Mouse (Mus musculus) ES-E14 (cell line): ENCODE measurements around the gene Fam168a. TPM values are rescaled to one million over a fixed set of nuclear protein-coding genes. Genes with fewer than 3 reads are reported as not detected.
A peak's percentile ranks its signal among the peaks of the same experiment; 100 is the strongest.

Experiments used
- DNase-seq: peaks from one replicate; pipeline ENCODE4 v3.0.0-alpha.2; 2013; ENCODE audit warnings: low read depth, low spot score
- H3K27ac ChIP-seq: 2 replicates; pipeline ENCODE4 v1.5.1; 2012; ENCODE audit warnings: low read depth, mild to moderate bottlenecking, low read length, moderate library complexity, mixed read lengths; ENCODE audit not compliant: poor library complexity, insufficient read depth, severe bottlenecking
- H3K36me3 ChIP-seq: 2 replicates; pipeline ENCODE4 v1.6.1; 2012; ENCODE audit warnings: mild to moderate bottlenecking, low read length, moderate library complexity, mixed read lengths; ENCODE audit not compliant: control insufficient read depth, poor library complexity, insufficient read depth, severe bottlenecking
- H3K4me1 ChIP-seq, 2 experiments: fragments of 150-350 bp in 1 of 2; sonication (generic) in 1 of 2; 2 replicates each; pipeline ENCODE4 v1.6.1; 2012; ENCODE audit warnings: low read length in 2 of 2, mild to moderate bottlenecking in 1 of 2, mixed read lengths in 1 of 2; ENCODE audit not compliant: control insufficient read depth in 2 of 2, insufficient read depth in 2 of 2, poor library complexity in 1 of 2
- H3K4me3 ChIP-seq, 2 experiments: fragments of 150-350 bp in 1 of 2; sonication (generic) in 1 of 2; 2 replicates each; pipeline ENCODE4 v1.5.1; 2012; ENCODE audit warnings: low read length in 2 of 2, low read depth in 1 of 2, mild to moderate bottlenecking in 1 of 2, mixed read lengths in 1 of 2; ENCODE audit not compliant: insufficient read depth in 1 of 2, poor library complexity in 1 of 2, severe bottlenecking in 1 of 2
- H3K9ac ChIP-seq: 2 replicates; pipeline ENCODE4 v1.6.1; 2012; ENCODE audit warnings: low read depth, mild to moderate bottlenecking, low read length, mixed read lengths; ENCODE audit not compliant: poor library complexity, insufficient read depth, severe bottlenecking
- H3K9me3 ChIP-seq: fragments of 150-350 bp; sonication (generic); 2 replicates; pipeline ENCODE4 v1.6.1; 2012; ENCODE audit warnings: low read depth, mild to moderate bottlenecking, low read length; ENCODE audit not compliant: control insufficient read depth, insufficient read depth
- CHD2 ChIP-seq: IDR thresholded peaks from 2 replicates; pipeline ENCODE4 v1.6.1; 2014; ENCODE audit warnings: mild to moderate bottlenecking, low read depth, low read length, inconsistent platforms
- HCFC1 ChIP-seq: IDR thresholded peaks from 2 replicates; pipeline ENCODE4 v1.6.1; 2012; ENCODE audit warnings: low read length, inconsistent platforms, borderline replicate concordance; ENCODE audit not compliant: insufficient read depth
- MAFK ChIP-seq: IDR thresholded peaks from 2 replicates; pipeline ENCODE4 v1.6.1; 2014; ENCODE audit warnings: mild to moderate bottlenecking, low read depth, low read length, inconsistent platforms; ENCODE audit not compliant: insufficient read depth
- ZC3H11A ChIP-seq: IDR thresholded peaks from 2 replicates; pipeline ENCODE4 v1.6.1; 2012; ENCODE audit warnings: low read depth, mild to moderate bottlenecking, inconsistent platforms, low read length, borderline replicate concordance
- ZNF384 ChIP-seq: IDR thresholded peaks from 2 replicates; pipeline ENCODE4 v1.6.1; 2012; ENCODE audit warnings: low read depth, low read length, inconsistent platforms
- in situ Hi-C, 2 experiments: fragments of 600-800 bp; cut with MboI; formaldehyde crosslinking; loops; one replicate each; pipeline ENCODE4 v1.15.1; 2025; ENCODE audit warnings: low sequenced_read_pairs in 2 of 2, inconsistent platforms in 1 of 2; ENCODE audit not compliant: unreplicated experiment in 2 of 2
- total RNA-seq: library from RNA; depleted of rRNA; stranded (reverse); fragments of 300-350 nt; gene quantifications from 2 replicates; pipeline ENCODE4 v1.2.3, GENCODE M21; 2012

The Fam168a gene
- total RNA-seq, 1 experiment, result 21.1 TPM

DNA sequence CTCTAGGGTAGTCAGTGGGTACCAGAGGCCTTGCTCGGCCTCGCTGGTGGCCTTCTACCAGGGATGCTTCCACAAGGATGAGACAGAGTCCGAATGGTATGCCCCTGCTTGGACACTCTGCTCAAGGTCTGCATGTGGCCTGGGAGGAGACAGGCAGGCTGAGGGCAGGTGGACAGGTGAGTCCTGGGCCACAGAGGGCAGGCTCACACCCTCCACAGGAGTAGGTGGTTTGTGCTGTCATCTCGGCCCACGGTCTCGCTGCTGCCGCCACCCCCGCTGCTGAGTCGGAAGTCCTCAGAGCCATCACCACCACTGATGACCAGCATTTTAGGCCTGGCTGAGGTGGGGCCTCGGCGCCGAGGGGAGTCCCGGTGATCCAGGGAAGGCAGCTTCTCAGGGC, 166.8 kb downstream of the Fam168a start:
- in situ Hi-C loops, result no loop called here
- peaks cover 19% of the 10 kb centered on the region; the same call in 1 of the 2 replicates for H3K36me3 ChIP-seq
- no peak overlapping the region for H3K27ac ChIP-seq
- no peak for DNase-seq
- no peak overlapping the region for H3K9ac ChIP-seq
- no peaks in the 10 kb centered on the region for H3K4me1 ChIP-seq
- no peaks in the 10 kb centered on the region for H3K9me3 ChIP-seq
- no peak for TF ChIP-seq MAFK
- no peak for TF ChIP-seq CHD2
- no peak for TF ChIP-seq HCFC1
- TF ChIP-seq ZNF384, result no peak
- no peak for TF ChIP-seq ZC3H11A
- no peak overlapping the region for H3K4me3 ChIP-seq

DNA sequence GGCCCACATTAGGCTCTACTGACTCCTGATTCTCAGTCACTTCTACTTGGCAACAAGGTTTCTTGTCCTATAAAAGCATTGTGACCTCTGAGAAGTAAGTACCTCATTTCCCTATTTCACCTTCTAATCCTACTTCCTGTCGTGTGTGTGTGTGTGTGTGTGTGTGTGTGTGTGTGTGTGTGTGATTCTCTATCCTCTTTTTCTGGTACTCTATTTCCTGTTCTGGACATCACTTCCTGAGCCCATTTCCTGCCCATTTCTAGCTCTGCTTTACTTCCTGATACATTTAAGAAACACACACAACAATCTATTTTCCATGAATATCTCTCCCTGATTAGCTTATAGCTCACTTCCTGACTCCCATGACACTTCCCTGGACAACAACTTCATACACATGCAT, 169.4 kb downstream of the Fam168a start:
- Histone ChIP-seq H3K9me3 (no peaks in the 10 kb centered on the region), H3K36me3 (peaks cover 32% of the 10 kb centered on the region; the same call in 1 of the 2 replicates), H3K27ac (no peak overlapping the region), H3K9ac (no peak overlapping the region), H3K4me3 (no peak overlapping the region), H3K4me1 (no peaks in the 10 kb centered on the region; a peak in 1 of 4 replicates)
- in situ Hi-C loops, result no loop called here
- no peak for TF ChIP-seq HCFC1
- TF ChIP-seq ZNF384, result no peak
- no peak for TF ChIP-seq CHD2
- no peak for TF ChIP-seq ZC3H11A
- no peak for TF ChIP-seq MAFK
- no peak for DNase-seq

DNA sequence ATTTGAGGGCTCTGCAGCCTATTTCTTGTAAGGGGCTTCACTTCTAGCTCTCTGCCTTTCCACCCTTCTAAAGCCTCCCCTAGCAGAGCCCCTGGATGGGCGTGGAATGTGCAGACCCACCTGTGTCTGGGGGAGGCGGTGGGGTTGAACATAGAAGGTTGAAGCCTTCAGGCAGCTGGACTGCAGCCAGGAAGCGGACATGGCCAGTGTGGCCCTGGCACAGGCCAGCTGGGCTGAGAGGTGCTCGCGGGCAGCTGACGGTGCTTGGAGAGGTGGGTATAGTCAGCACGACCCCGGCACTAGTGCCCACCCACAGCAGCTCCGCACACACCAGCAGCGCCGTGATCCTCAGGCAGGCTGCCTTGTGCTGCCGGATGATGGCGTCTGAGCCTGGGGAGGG, 169.9 kb downstream of the Fam168a start:
- in situ Hi-C loops, result no loop called here
- TF ChIP-seq CHD2 (no peak), ZNF384 (no peak), HCFC1 (no peak), MAFK (no peak), ZC3H11A (no peak)

DNA sequence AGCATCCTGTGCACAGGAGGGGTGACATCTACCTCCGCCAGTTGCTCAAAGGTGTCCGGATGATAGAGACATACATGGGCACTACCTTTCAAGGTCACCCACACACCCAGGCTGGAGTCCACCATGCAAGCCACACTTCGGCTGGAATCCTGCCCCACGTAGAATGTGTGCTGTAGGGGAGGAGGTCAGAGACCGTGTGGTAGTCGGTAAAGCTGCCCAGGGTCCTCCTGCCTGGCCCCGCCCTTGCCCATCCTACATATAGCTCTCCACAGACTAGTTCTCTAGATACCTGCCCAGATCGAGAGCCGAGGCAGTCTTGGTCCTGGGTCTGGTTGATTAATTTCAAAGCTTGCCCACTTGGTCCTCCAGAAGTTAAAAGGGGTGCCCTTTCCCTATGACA, 170.3 kb downstream of the Fam168a start:
- in situ Hi-C loops, result no loop called here
- Histone ChIP-seq H3K9ac (no peak overlapping the region), H3K36me3 (peaks cover 32% of the 10 kb centered on the region; the same call in 1 of the 2 replicates), H3K4me1 (no peaks in the 10 kb centered on the region; a peak in 1 of 4 replicates), H3K4me3 (no peak overlapping the region), H3K9me3 (no peaks in the 10 kb centered on the region), H3K27ac (no peak overlapping the region)
- no peak for TF ChIP-seq CHD2
- no peak for DNase-seq

More for the DNA sequence above, 169.9 kb downstream of the Fam168a start:
- no peak overlapping the region for H3K27ac ChIP-seq
- DNase-seq, result no peak
- H3K9me3 ChIP-seq, result no peaks in the 10 kb centered on the region
- no peak overlapping the region for H3K4me3 ChIP-seq
- no peaks in the 10 kb centered on the region; a peak in 1 of 4 replicates for H3K4me1 ChIP-seq
- no peak overlapping the region for H3K9ac ChIP-seq
- H3K36me3 ChIP-seq, result peaks cover 32% of the 10 kb centered on the region; the same call in 1 of the 2 replicates

DNA sequence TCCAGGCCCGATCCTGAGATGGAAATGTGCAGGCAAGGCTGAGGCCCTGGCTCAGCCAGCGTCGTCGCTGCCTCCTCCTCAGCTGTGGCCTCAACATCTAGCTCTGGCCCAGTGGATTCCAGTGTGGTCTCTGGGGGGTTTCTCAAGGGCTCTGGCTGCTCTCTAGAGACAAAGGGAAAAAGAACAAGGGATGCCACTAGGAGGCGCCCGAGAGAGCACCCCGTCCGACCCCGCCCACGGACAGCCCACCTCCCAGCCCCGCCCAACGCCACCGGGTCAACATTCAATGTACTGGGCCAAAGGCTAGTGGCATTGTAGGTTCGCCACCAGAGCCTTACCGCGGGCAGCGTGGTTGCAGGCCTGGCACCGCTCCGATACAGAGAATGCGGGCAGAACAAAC, 173.2 kb downstream of the Fam168a start:
- peaks cover 0 to 4% of the 10 kb centered on the region in 2 experiments; a peak in 1 of 4 replicates for H3K4me1 ChIP-seq
- in situ Hi-C loops, result no loop called here
- no peak overlapping the region for H3K27ac ChIP-seq
- no peaks in the 10 kb centered on the region for H3K9me3 ChIP-seq
- peak; percentile 83 for DNase-seq
- TF ChIP-seq ZNF384 (no peak), MAFK (no peak), HCFC1 (0 out of 2 replicates have a peak, but pooled peaks have one; percentile 9), ZC3H11A (0 out of 2 replicates have a peak, but pooled peaks have one; percentile 7)
- 0 out of 2 replicates have a peak overlapping the region, but pooled peaks have one; percentile 14 for H3K9ac ChIP-seq
- peak overlapping the region; percentile 54 to 55 for H3K4me3 ChIP-seq
- H3K36me3 ChIP-seq, result peaks cover 37% of the 10 kb centered on the region; the same call in 1 of the 2 replicates
